10 mouse cellular contexts compared by ENCODE assay signal in genomic region chr8:71685573-71685972, GRCm38 (mm10). TPM values are rescaled to one million over a fixed set of nuclear protein-coding genes. Genes with fewer than 3 reads are reported as not detected.
DNase-seq lines count a peak whose midpoint lies in the region; ATAC-seq and TF ChIP-seq lines count a peak whose summit lies in the region.
"Had no signal": no experiment of that assay in that cellular context is flagged by ENCODE, and none has a peak within 500 bp of the region (broad histone marks: within the 10 kb centered on the region; RNA-seq: fewer than 3 reads in every experiment).

No protein-coding gene starts in this region.

- H3K9ac ChIP-seq in forebrain, embryonic 14.5 days (ENCODE audit: low read length): peak overlapping the region; percentile 40
- no peak overlapping the region for H3K9ac ChIP-seq in liver, postnatal 0 days (replicated peaks)

- peaks cover 37% of the 10 kb centered on the region for H3K4me1 ChIP-seq in heart, embryonic 10.5 days
- peaks cover 2% of the 10 kb centered on the region; the same call in 1 of the 2 replicates for H3K4me1 ChIP-seq in forebrain, embryonic 14.5 days (ENCODE audit: control insufficient read depth, insufficient read depth, low read length)
- 0 out of 2 replicates have a peak, but pooled peaks cover 5% of the 10 kb centered on the region for H3K4me1 ChIP-seq in liver, postnatal 0 days (ENCODE audit: insufficient read depth)

- 5% methylated on average over 29 of the region's 29 CpGs for WGBS in heart, embryonic 10.5 days
- WGBS in forebrain, embryonic 14.5 days: 2% methylated on average over 29 of the region's 29 CpGs
- 60% methylated on average over 29 of the region's 29 CpGs for WGBS in liver, postnatal 0 days (ENCODE audit: insufficient replicate concordance)

- H3K27ac ChIP-seq in heart, embryonic 10.5 days: no peak overlapping the region
- H3K27ac ChIP-seq in forebrain, embryonic 14.5 days (ENCODE audit: low read depth, low read length): no peak overlapping the region
- H3K27ac ChIP-seq in liver, postnatal 0 days (ENCODE audit: low read depth): no peak overlapping the region

- peak; percentile 38 for ATAC-seq in forebrain, embryonic 14.5 days
- ATAC-seq in liver, postnatal 0 days: no peak
- ATAC-seq: CD4-positive, CD25-positive, alpha-beta regulatory T cell, adult 4 months had no signal

- no peaks in the 10 kb centered on the region for H3K9me3 ChIP-seq in heart, embryonic 10.5 days
- H3K9me3 ChIP-seq in forebrain, embryonic 14.5 days (replicated peaks; ENCODE audit: control insufficient read depth, low read length): no peaks in the 10 kb centered on the region
- H3K9me3 ChIP-seq in liver, postnatal 0 days (ENCODE audit: low read length): no peaks in the 10 kb centered on the region

- peak overlapping the region; percentile 42 for H3K4me3 ChIP-seq in heart, embryonic 10.5 days
- peak overlapping the region; percentile 31 for H3K4me3 ChIP-seq in forebrain, embryonic 14.5 days (ENCODE audit: low read depth, low read length)
- H3K4me3 ChIP-seq in liver, postnatal 0 days (ENCODE audit: low read depth, low read length): no peak overlapping the region

- no peaks in the 10 kb centered on the region for H3K36me3 ChIP-seq in heart, embryonic 10.5 days
- H3K36me3 ChIP-seq in forebrain, embryonic 14.5 days (ENCODE audit: control insufficient read depth, insufficient read depth, low read length): no peaks in the 10 kb centered on the region
- no peaks in the 10 kb centered on the region for H3K36me3 ChIP-seq in liver, postnatal 0 days (replicated peaks; ENCODE audit: insufficient read depth, low read length)

- no peak for DNase-seq in heart, embryonic 10.5 days (ENCODE audit: low spot score)
- no peak for DNase-seq in heart, adult 11 months
- peak; percentile 91 for DNase-seq in ES-CJ7 (ENCODE audit: low read depth, low spot score)
- DNase-seq in forebrain, embryonic 14.5 days (ENCODE audit: low spot score): peak; percentile 54
- DNase-seq in liver, postnatal 0 days: no peak
- DNase-seq in T-cell, adult 2 months (ENCODE audit: low spot score): no peak
- no peak for DNase-seq in kidney, adult 9 months
- no peak for DNase-seq in spleen, adult 12 weeks (ENCODE audit: low spot score)
- DNase-seq: kidney, postnatal 14 days had no signal

- 0 out of 2 replicates have a peak, but pooled peaks have one; percentile 13 for TF ChIP-seq CTCF in liver, postnatal 0 days (IDR thresholded peaks at IDR 0.05; ENCODE audit: low read depth)

- peaks cover 100% of the 10 kb centered on the region for H3K27me3 ChIP-seq in heart, embryonic 10.5 days (ENCODE audit: insufficient read depth, poor library complexity, severe bottlenecking)
- peaks cover 100% of the 10 kb centered on the region for H3K27me3 ChIP-seq in forebrain, embryonic 14.5 days (replicated peaks; ENCODE audit: control insufficient read depth, insufficient read depth, low read length)
- H3K27me3 ChIP-seq in liver, postnatal 0 days (ENCODE audit: insufficient read depth, low read length): peaks cover 78% of the 10 kb centered on the region

- H3K4me2 ChIP-seq in forebrain, embryonic 14.5 days (ENCODE audit: low read length): peak overlapping the region; percentile 49
- H3K4me2 ChIP-seq in liver, postnatal 0 days (ENCODE audit: low read depth, low read length): no peak overlapping the region

- TF ChIP-seq EP300 in liver, postnatal 0 days (IDR thresholded peaks at IDR 0.05; ENCODE audit: low read depth): no peak

RNA-seq across cellular contexts. Expression of gene Insl3, which starts 3.4 kb away (rescaled TPM):
- 0.99 and 1.5 TPM in 2 replicates for polyA plus RNA-seq in heart, embryonic 10.5 days (2016; fragmentation: Nextera tagmentation; extraction: Ambion mirVana)
- polyA plus RNA-seq in forebrain, embryonic 14.5 days (2014; fragmentation: Nextera tagmentation; extraction: Ambion mirVana): 0.63 TPM in 1 of 2 replicates, not detected in the other
- 1.3 and 2.8 TPM in 2 replicates for polyA plus RNA-seq in liver, postnatal 0 days (2015; fragmentation: Nextera tagmentation; extraction: Ambion mirVana)

RNA-seq across cellular contexts. Expression of gene Jak3, which starts 9.5 kb away (rescaled TPM):
- polyA plus RNA-seq in heart, embryonic 10.5 days (2016; fragmentation: Nextera tagmentation; extraction: Ambion mirVana): 6.7 and 9.7 TPM in 2 replicates
- polyA plus RNA-seq in forebrain, embryonic 14.5 days (2014; fragmentation: Nextera tagmentation; extraction: Ambion mirVana): 1.4 and 2.1 TPM in 2 replicates
- 4.3 and 4.6 TPM in 2 replicates for polyA plus RNA-seq in liver, postnatal 0 days (2015; fragmentation: Nextera tagmentation; extraction: Ambion mirVana)

RNA-seq across cellular contexts. Expression of gene Unc13a, which starts 14.0 kb away (rescaled TPM):
- polyA plus RNA-seq in heart, embryonic 10.5 days (2016; fragmentation: Nextera tagmentation; extraction: Ambion mirVana): 0.31 and 0.48 TPM in 2 replicates
- polyA plus RNA-seq in forebrain, embryonic 14.5 days (2014; fragmentation: Nextera tagmentation; extraction: Ambion mirVana): 13.9 and 16.7 TPM in 2 replicates
- polyA plus RNA-seq in liver, postnatal 0 days (2015; fragmentation: Nextera tagmentation; extraction: Ambion mirVana): 0.25 and 0.36 TPM in 2 replicates

RNA-seq across cellular contexts. Expression of gene B3gnt3, which starts 16.0 kb away (rescaled TPM):
- 1.6 and 2.9 TPM in 2 replicates for polyA plus RNA-seq in heart, embryonic 10.5 days (2016; fragmentation: Nextera tagmentation; extraction: Ambion mirVana)
- polyA plus RNA-seq in forebrain, embryonic 14.5 days (2014; fragmentation: Nextera tagmentation; extraction: Ambion mirVana): 0.10 and 0.22 TPM in 2 replicates
- polyA plus RNA-seq in liver, postnatal 0 days (2015; fragmentation: Nextera tagmentation; extraction: Ambion mirVana): 3.0 TPM in 2 replicates

RNA-seq across cellular contexts. Expression of gene Fcho1, which starts 39.9 kb away (rescaled TPM):
- 2.0 and 3.1 TPM in 2 replicates for polyA plus RNA-seq in heart, embryonic 10.5 days (2016; fragmentation: Nextera tagmentation; extraction: Ambion mirVana)
- polyA plus RNA-seq in forebrain, embryonic 14.5 days (2014; fragmentation: Nextera tagmentation; extraction: Ambion mirVana): 38.6 and 47.4 TPM in 2 replicates
- polyA plus RNA-seq in liver, postnatal 0 days (2015; fragmentation: Nextera tagmentation; extraction: Ambion mirVana): 15.3 and 16.7 TPM in 2 replicates

Comparison
In these comparisons a context has a peak if more than half of its experiments do, and no peak if none do; other contexts are left out.
1. DNase-seq: peak in ES-CJ7 (single experiment) and forebrain, embryonic 14.5 days (single experiment); none in heart, embryonic 10.5 days (single experiment), heart, adult 11 months (single experiment), liver, postnatal 0 days (single experiment), T-cell, adult 2 months (single experiment), kidney, adult 9 months (single experiment) and spleen, adult 12 weeks (single experiment).
2. RNA of gene Unc13a, which starts 14.0 kb away (polyA plus RNA-seq): 13.9 to 16.7 TPM in forebrain, embryonic 14.5 days; 0.31 to 0.48 TPM in heart, embryonic 10.5 days and 0.25 to 0.36 TPM in liver, postnatal 0 days; every median in the first group is over 10 times any median in the second.